Mouse (Mus musculus) bone marrow, adult 2 months (tissue): ENCODE data around the gene Otud7b. TPM values are rescaled to one million over a fixed set of nuclear protein-coding genes. Genes with fewer than 3 reads are reported as not detected.

ENCODE experiments used
- H3K27ac ChIP-seq: fragments of 200-500 bp; 2 replicates; pipeline ENCODE4 v1.5.1; 2012; ENCODE audit warnings: low read depth, mild to moderate bottlenecking, control low read depth, inconsistent platforms, low read length; ENCODE audit not compliant: control insufficient read depth, poor library complexity, insufficient read depth
- H3K4me1 ChIP-seq: fragments of 200-500 bp; 2 replicates; pipeline ENCODE4 v1.6.1; 2011; ENCODE audit warnings: low read length; ENCODE audit not compliant: control insufficient read depth, insufficient read depth
- H3K4me3 ChIP-seq: fragments of 200-500 bp; replicated peaks from 2 replicates; pipeline ENCODE3; 2011; ENCODE audit warnings: mild to moderate bottlenecking, low read depth, low read length, control low read depth; ENCODE audit not compliant: control insufficient read depth
- CTCF ChIP-seq: fragments of 200-500 bp; IDR thresholded peaks from 2 replicates; pipeline ENCODE4 v1.5.1; 2011; ENCODE audit warnings: low read length, control low read depth; ENCODE audit not compliant: control insufficient read depth, insufficient read depth
- POLR2A ChIP-seq: fragments of 200-500 bp; IDR thresholded peaks from 2 replicates; pipeline ENCODE4 v1.6.1; 2011; ENCODE audit warnings: low read depth, mild to moderate bottlenecking, control low read depth, low read length, borderline replicate concordance; ENCODE audit not compliant: control insufficient read depth
- WGBS: fragments of 180-500 bp; shearing (Covaris S2); methylation state at CpG from one replicate; pipeline ENCODE4 v1.1.7; 2018; 5-methylcytosine and 5-hydroxymethylcytosine counted together
- polyA plus RNA-seq: library from polyadenylated mRNA; stranded (reverse); fragments of >200 nt; gene quantifications from 2 replicates; pipeline ENCODE4 v1.2.4, GENCODE M21; 2011; ENCODE audit warnings: low replicate concordance; ENCODE audit not compliant: missing spikeins, insufficient read depth, insufficient read length

Gene Otud7b
- polyA plus RNA-seq, 1 experiment: 22.2 TPM

DNA sequence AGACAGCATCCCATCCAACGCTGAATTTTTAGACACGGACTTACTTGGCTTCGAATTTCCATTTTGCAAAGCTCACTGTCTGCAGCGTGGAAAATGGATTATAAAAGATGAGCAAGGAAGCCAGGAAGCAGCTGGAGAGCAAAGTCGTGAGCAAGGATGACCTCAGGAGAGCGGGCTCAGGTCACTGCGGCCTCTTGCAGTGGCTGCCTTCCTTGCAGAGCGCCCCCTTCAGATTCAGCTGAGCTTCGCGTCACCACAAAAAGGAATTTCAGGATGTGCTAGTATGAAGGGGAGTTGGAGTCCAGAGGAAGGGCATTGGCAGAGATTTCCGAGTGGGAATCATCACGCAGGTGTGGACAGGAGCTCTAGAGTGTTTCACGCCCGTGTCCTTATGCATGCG lies 104.9 kb downstream of the Otud7b start:
- TF ChIP-seq CTCF: peak; percentile 14; the same call in 1 of the 2 replicates
- no peak for TF ChIP-seq POLR2A
- Histone ChIP-seq H3K4me3 (no peak overlapping the region), H3K27ac (no peak overlapping the region), H3K4me1 (no peaks in the 10 kb centered on the region)
- 51% methylated on average over 15 of the region's 15 CpGs for WGBS

Other genes with a start within 250 kb of the Otud7b start
- gene Prpf3, start 248.6 kb upstream of the Otud7b start, polyA plus RNA-seq: 49.5 and 55.4 TPM in 2 replicates
- gene Mrps21, start 233.0 kb upstream of the Otud7b start, polyA plus RNA-seq: 80.5 and 81.0 TPM in 2 replicates
- 2.5 and 8.7 TPM in 2 replicates for gene Ciart, start 222.3 kb upstream of the Otud7b start, polyA plus RNA-seq
- 4.6 and 18.9 TPM in 2 replicates for gene BC028528, start 212.5 kb upstream of the Otud7b start, polyA plus RNA-seq
- 20.4 and 38.4 TPM in 2 replicates for gene Aph1a, start 210.6 kb upstream of the Otud7b start, polyA plus RNA-seq
- gene Car14, start 199.8 kb upstream of the Otud7b start, polyA plus RNA-seq: not detected in 2 replicates
- gene Anp32e, start 175.3 kb upstream of the Otud7b start, polyA plus RNA-seq: 275 and 382 TPM in 2 replicates
- 36.1 and 59.2 TPM in 2 replicates for gene Plekho1, start 108.5 kb upstream of the Otud7b start, polyA plus RNA-seq
- 11.8 and 20.1 TPM in 2 replicates for gene Vps45, start 46.1 kb upstream of the Otud7b start, polyA plus RNA-seq
- gene Mtmr11, start 57.5 kb downstream of the Otud7b start, polyA plus RNA-seq: 6.3 and 10.1 TPM in 2 replicates
- 14.9 and 25.7 TPM in 2 replicates for gene Sf3b4, start 67.8 kb downstream of the Otud7b start, polyA plus RNA-seq
- gene Sv2a, start 76.6 kb downstream of the Otud7b start, polyA plus RNA-seq: 5.7 and 6.2 TPM in 2 replicates
- 11.5 and 12.7 TPM in 2 replicates for gene Bola1, start 115.2 kb downstream of the Otud7b start, polyA plus RNA-seq
- gene Hist2h2ab, start 115.3 kb downstream of the Otud7b start, polyA plus RNA-seq: 26.5 TPM in 1 of 2 replicates, not detected in the other
- gene Hist2h2ac, start 116.4 kb downstream of the Otud7b start, polyA plus RNA-seq: 7.5 and 25.1 TPM in 2 replicates
- 8.6 and 9.4 TPM in 2 replicates for gene Hist2h2be, start 116.6 kb downstream of the Otud7b start, polyA plus RNA-seq
- 50.6 and 79.9 TPM in 2 replicates for gene Hist2h3c2, start 134.6 kb downstream of the Otud7b start, polyA plus RNA-seq
- 80.4 and 139 TPM in 2 replicates for gene Hist2h2aa2, start 135.7 kb downstream of the Otud7b start, polyA plus RNA-seq
- 4.5 TPM in 1 of 2 replicates, not detected in the other for gene Hist2h2aa1, start 141.0 kb downstream of the Otud7b start, polyA plus RNA-seq
- not detected in 2 replicates for gene Hist2h3c1, start 142.2 kb downstream of the Otud7b start, polyA plus RNA-seq
- 25.3 and 31.8 TPM in 2 replicates for gene Hist2h4, start 158.8 kb downstream of the Otud7b start, polyA plus RNA-seq
- gene Hist2h3b, start 164.1 kb downstream of the Otud7b start, polyA plus RNA-seq: 20.8 and 28.9 TPM in 2 replicates
- gene Hist2h2bb, start 165.2 kb downstream of the Otud7b start, polyA plus RNA-seq: 71.9 and 132 TPM in 2 replicates
- 2.2 and 6.2 TPM in 2 replicates for gene Fcgr1, start 189.4 kb downstream of the Otud7b start, polyA plus RNA-seq